Mouse (Mus musculus): ENCODE measurements around the gene Higd1a. TPM values are rescaled to one million over a fixed set of nuclear protein-coding genes. Genes with fewer than 3 reads are reported as not detected.
A peak's percentile ranks its signal among the peaks of the same experiment; 100 is the strongest.

Higd1a gene
- polyA plus RNA-seq, 1 experiment from 2014 or later: 116 TPM

GRCm38 (mm10) chr9:121889927-121890440 is 31.8 kb upstream of the Higd1a start:
- WGBS: 82% methylated on average over 4 of the region's 4 CpGs
- Histone ChIP-seq H3K9ac (replicated peaks; ENCODE audit: low read depth, low read length) (no peak overlapping the region), H3K4me3 (replicated peaks; ENCODE audit: low read length) (no peak overlapping the region), H3K9me3 (ENCODE audit: control insufficient read depth, low read length) (no peaks in the 10 kb centered on the region), H3K27me3 (replicated peaks; ENCODE audit: control insufficient read depth, insufficient read depth, low read length) (no peaks in the 10 kb centered on the region), H3K27ac (ENCODE audit: low read length) (no peak overlapping the region), H3K36me3 (ENCODE audit: control insufficient read depth, insufficient read depth) (no peaks in the 10 kb centered on the region), H3K4me1 (replicated peaks; ENCODE audit: control insufficient read depth, insufficient read depth, low read length) (no peaks in the 10 kb centered on the region), H3K4me2 (ENCODE audit: low read length) (no peak overlapping the region)
- ATAC-seq: no peak

GRCm38 (mm10) chr9:121882015-121882457 is 23.9 kb upstream of the Higd1a start:
- no peak for ATAC-seq
- 78% methylated on average over 7 of the region's 7 CpGs for WGBS
- Histone ChIP-seq H3K4me2 (ENCODE audit: low read length) (no peak overlapping the region), H3K9me3 (ENCODE audit: control insufficient read depth, low read length) (no peaks in the 10 kb centered on the region), H3K4me1 (replicated peaks; ENCODE audit: control insufficient read depth, insufficient read depth, low read length) (no peaks in the 10 kb centered on the region), H3K36me3 (ENCODE audit: control insufficient read depth, insufficient read depth) (no peaks in the 10 kb centered on the region), H3K4me3 (replicated peaks; ENCODE audit: low read length) (no peak overlapping the region), H3K9ac (replicated peaks; ENCODE audit: low read depth, low read length) (no peak overlapping the region), H3K27me3 (replicated peaks; ENCODE audit: control insufficient read depth, insufficient read depth, low read length) (no peaks in the 10 kb centered on the region), H3K27ac (ENCODE audit: low read length) (no peak overlapping the region)

DNA sequence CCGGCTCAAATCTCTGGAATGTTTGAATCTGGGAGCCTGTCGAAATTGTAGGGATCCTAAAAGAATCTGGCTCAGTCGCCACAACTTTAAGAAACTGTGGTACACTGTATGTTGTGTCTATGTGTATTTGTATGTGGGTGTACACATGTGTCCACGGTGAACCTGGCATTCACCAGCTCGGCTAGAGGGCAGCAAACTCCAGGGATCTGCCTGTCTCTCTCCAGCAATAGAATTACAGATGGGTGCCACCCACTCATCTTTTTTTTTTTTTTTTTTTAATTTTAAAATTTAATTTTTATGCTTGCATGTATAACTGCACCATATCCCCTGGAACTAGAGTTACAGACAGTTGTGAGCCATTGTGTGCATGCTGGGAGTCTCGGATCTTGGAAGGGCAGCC is 23.1 kb upstream of the Higd1a start:
- no peak overlapping the region for H3K4me2 ChIP-seq (ENCODE audit: low read length)
- H3K9ac ChIP-seq (replicated peaks; ENCODE audit: low read depth, low read length): no peak overlapping the region

GRCm38 (mm10) chr9:121880840-121881239 is 22.7 kb upstream of the Higd1a start:
- no peaks in the 10 kb centered on the region for H3K4me1 ChIP-seq (replicated peaks; ENCODE audit: control insufficient read depth, insufficient read depth, low read length)
- ATAC-seq: no peak
- H3K4me3 ChIP-seq (replicated peaks; ENCODE audit: low read length): no peak overlapping the region
- H3K36me3 ChIP-seq (ENCODE audit: control insufficient read depth, insufficient read depth): no peaks in the 10 kb centered on the region
- no peak overlapping the region for H3K9ac ChIP-seq (replicated peaks; ENCODE audit: low read depth, low read length)
- no peaks in the 10 kb centered on the region for H3K9me3 ChIP-seq (ENCODE audit: control insufficient read depth, low read length)
- H3K27me3 ChIP-seq (replicated peaks; ENCODE audit: control insufficient read depth, insufficient read depth, low read length): no peaks in the 10 kb centered on the region
- WGBS: 28% methylated on average over 14 of the region's 14 CpGs
- H3K27ac ChIP-seq (ENCODE audit: low read length): no peak overlapping the region
- H3K4me2 ChIP-seq (ENCODE audit: low read length): 0 out of 2 replicates have a peak overlapping the region, but pooled peaks have one; percentile 6

More for the DNA sequence above, 23.1 kb upstream of the Higd1a start:
- WGBS: 78% methylated on average over 6 of the region's 6 CpGs
- no peaks in the 10 kb centered on the region for H3K27me3 ChIP-seq (replicated peaks; ENCODE audit: control insufficient read depth, insufficient read depth, low read length)
- no peaks in the 10 kb centered on the region for H3K4me1 ChIP-seq (replicated peaks; ENCODE audit: control insufficient read depth, insufficient read depth, low read length)
- ATAC-seq: no peak
- H3K9me3 ChIP-seq (ENCODE audit: control insufficient read depth, low read length): no peaks in the 10 kb centered on the region
- no peaks in the 10 kb centered on the region for H3K36me3 ChIP-seq (ENCODE audit: control insufficient read depth, insufficient read depth)
- no peak overlapping the region for H3K27ac ChIP-seq (ENCODE audit: low read length)
- no peak overlapping the region for H3K4me3 ChIP-seq (replicated peaks; ENCODE audit: low read length)

DNA sequence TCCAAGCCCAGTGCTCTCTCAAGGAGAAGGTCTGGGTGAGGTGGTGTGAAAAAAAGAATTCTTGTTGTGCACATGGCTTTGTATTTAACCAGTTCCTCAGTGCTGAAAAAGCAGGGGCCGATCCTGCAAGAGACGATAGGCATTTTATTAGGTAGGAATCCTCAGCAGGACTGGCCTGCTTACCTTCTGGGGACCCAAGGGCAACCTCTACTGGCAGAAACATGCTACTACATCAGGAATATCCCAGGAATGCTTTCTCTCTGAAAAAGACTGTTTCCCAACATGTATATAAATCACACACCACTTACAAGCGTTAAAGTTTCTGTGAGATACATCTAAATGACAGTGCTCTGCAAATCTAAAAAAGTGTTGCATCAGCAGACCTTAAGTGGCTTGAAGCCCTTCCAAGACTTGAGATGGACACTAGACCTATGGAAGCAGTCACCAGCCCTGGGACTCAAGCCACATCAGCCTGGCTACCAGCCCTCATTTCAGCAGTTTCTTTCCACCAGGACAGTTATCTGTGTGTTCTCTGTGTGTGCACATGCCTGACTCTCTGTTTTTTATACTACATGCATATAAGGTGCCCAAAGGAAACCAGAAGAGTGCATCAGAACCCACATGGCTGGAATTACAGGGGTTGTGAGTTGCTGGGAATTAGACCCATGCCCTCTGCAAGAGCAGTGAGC is 19.0 kb upstream of the Higd1a start:
- H3K27ac ChIP-seq (ENCODE audit: low read length): no peak overlapping the region
- H3K9me3 ChIP-seq (ENCODE audit: control insufficient read depth, low read length): no peaks in the 10 kb centered on the region
- H3K4me2 ChIP-seq (ENCODE audit: low read length): no peak overlapping the region
- no peaks in the 10 kb centered on the region for H3K36me3 ChIP-seq (ENCODE audit: control insufficient read depth, insufficient read depth)
- H3K4me1 ChIP-seq (replicated peaks; ENCODE audit: control insufficient read depth, insufficient read depth, low read length): no peaks in the 10 kb centered on the region
- WGBS: 10% methylated on average over 3 of the region's 3 CpGs
- no peak overlapping the region for H3K4me3 ChIP-seq (replicated peaks; ENCODE audit: low read length)
- no peaks in the 10 kb centered on the region for H3K27me3 ChIP-seq (replicated peaks; ENCODE audit: control insufficient read depth, insufficient read depth, low read length)
- ATAC-seq: no peak
- H3K9ac ChIP-seq (replicated peaks; ENCODE audit: low read depth, low read length): no peak overlapping the region; the same call in 1 of the 2 replicates

DNA sequence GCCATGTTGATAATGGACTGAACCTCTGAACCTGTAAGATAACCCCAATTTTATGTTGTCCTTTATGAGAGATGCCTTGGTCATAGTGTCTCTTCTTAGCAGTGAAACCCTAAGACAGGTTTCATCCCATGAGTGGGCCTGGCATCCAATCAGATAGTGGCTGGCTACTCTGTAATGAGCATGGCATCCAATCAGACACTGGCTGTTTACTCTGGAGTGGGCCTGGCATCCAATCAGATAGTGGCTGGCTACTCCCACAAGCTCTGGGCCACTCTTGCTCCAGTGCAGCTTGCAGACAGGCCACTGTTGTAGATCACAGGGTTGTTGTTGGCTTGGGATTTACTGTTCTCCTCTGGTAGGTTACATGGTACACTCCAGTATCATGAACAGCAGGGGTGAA is 15.4 kb upstream of the Higd1a start:
- ATAC-seq: no peak

GRCm38 (mm10) chr9:121872062-121872683 is 14.0 kb upstream of the Higd1a start:
- Histone ChIP-seq H3K9ac (replicated peaks; ENCODE audit: low read depth, low read length) (no peak overlapping the region), H3K4me3 (replicated peaks; ENCODE audit: low read length) (no peak overlapping the region), H3K4me1 (replicated peaks; ENCODE audit: control insufficient read depth, insufficient read depth, low read length) (no peaks in the 10 kb centered on the region), H3K4me2 (ENCODE audit: low read length) (no peak overlapping the region), H3K36me3 (ENCODE audit: control insufficient read depth, insufficient read depth) (no peaks in the 10 kb centered on the region), H3K27ac (ENCODE audit: low read length) (no peak overlapping the region), H3K9me3 (ENCODE audit: control insufficient read depth, low read length) (no peaks in the 10 kb centered on the region), H3K27me3 (replicated peaks; ENCODE audit: control insufficient read depth, insufficient read depth, low read length) (no peaks in the 10 kb centered on the region)
- ATAC-seq: no peak
- 75% methylated on average over 2 of the region's 2 CpGs for WGBS

More for the DNA sequence above, 15.4 kb upstream of the Higd1a start:
- Histone ChIP-seq H3K27ac (ENCODE audit: low read length) (no peak overlapping the region), H3K27me3 (replicated peaks; ENCODE audit: control insufficient read depth, insufficient read depth, low read length) (no peaks in the 10 kb centered on the region), H3K4me1 (replicated peaks; ENCODE audit: control insufficient read depth, insufficient read depth, low read length) (no peaks in the 10 kb centered on the region), H3K4me3 (replicated peaks; ENCODE audit: low read length) (no peak overlapping the region), H3K9ac (replicated peaks; ENCODE audit: low read depth, low read length) (no peak overlapping the region), H3K36me3 (ENCODE audit: control insufficient read depth, insufficient read depth) (no peaks in the 10 kb centered on the region), H3K4me2 (ENCODE audit: low read length) (no peak overlapping the region), H3K9me3 (ENCODE audit: control insufficient read depth, low read length) (no peaks in the 10 kb centered on the region)

GRCm38 (mm10) chr9:121869973-121870515 is 11.9 kb upstream of the Higd1a start:
- Histone ChIP-seq H3K9ac (replicated peaks; ENCODE audit: low read depth, low read length) (no peak overlapping the region), H3K4me1 (replicated peaks; ENCODE audit: control insufficient read depth, insufficient read depth, low read length) (no peaks in the 10 kb centered on the region), H3K4me2 (ENCODE audit: low read length) (no peak overlapping the region), H3K9me3 (ENCODE audit: control insufficient read depth, low read length) (no peaks in the 10 kb centered on the region), H3K4me3 (replicated peaks; ENCODE audit: low read length) (no peak overlapping the region), H3K27me3 (replicated peaks; ENCODE audit: control insufficient read depth, insufficient read depth, low read length) (no peaks in the 10 kb centered on the region), H3K27ac (ENCODE audit: low read length) (no peak overlapping the region), H3K36me3 (ENCODE audit: control insufficient read depth, insufficient read depth) (no peaks in the 10 kb centered on the region)
- 45% methylated on average over 4 of the region's 4 CpGs for WGBS
- ATAC-seq: no peak

- Histone ChIP-seq H3K36me3 (ENCODE audit: control insufficient read depth, insufficient read depth) (no peaks in the 10 kb centered on the region), H3K27ac (ENCODE audit: low read length) (no peak overlapping the region), H3K4me3 (replicated peaks; ENCODE audit: low read length) (no peak overlapping the region), H3K9me3 (ENCODE audit: control insufficient read depth, low read length) (no peaks in the 10 kb centered on the region), H3K9ac (replicated peaks; ENCODE audit: low read depth, low read length) (no peak overlapping the region), H3K4me1 (replicated peaks; ENCODE audit: control insufficient read depth, insufficient read depth, low read length) (no peaks in the 10 kb centered on the region), H3K27me3 (replicated peaks; ENCODE audit: control insufficient read depth, insufficient read depth, low read length) (no peaks in the 10 kb centered on the region), H3K4me2 (ENCODE audit: low read length) (no peak overlapping the region)
- ATAC-seq: no peak
- WGBS: 94% methylated on average over 5 of the region's 5 CpGs
Observed at GRCm38 (mm10) chr9:121869432-121869831, 11.3 kb upstream of the Higd1a start.

Measured in forebrain, embryonic 16.5 days (tissue).